Mouse (Mus musculus) liver, embryonic 14.5 days (tissue): Measurements from ENCODE around the gene Nedd9.

Experiments
- CTCF ChIP-seq: IDR thresholded peaks from 2 replicates; pipeline ENCODE4 v1.5.1; 2016; ENCODE audit warnings: antibody characterized with exemption, low read depth, control low read depth
- EP300 ChIP-seq: IDR thresholded peaks from 2 replicates; pipeline ENCODE4 v1.6.1; 2016; ENCODE audit warnings: antibody characterized with exemption, low read depth

- TF ChIP-seq EP300 (no peak), CTCF (no peak)
These were observed 40.6 kb downstream of the Nedd9 start for GRCm38 (mm10) chr13:41446591-41446990.
